Mouse (Mus musculus) ES-Bruce4 (cell line): ENCODE results near the gene Igtp.
"Not testable (repeated sequence)": the region's sequence is repeated elsewhere in the genome, so short reads cannot be mapped to it uniquely, and the experiment has no call there.

Experiments
- CTCF ChIP-seq: IDR thresholded peaks from one replicate; pipeline ENCODE4 v1.8.1; 2011; ENCODE audit warnings: low read depth, low read length
- EP300 ChIP-seq: IDR thresholded peaks from 2 replicates; pipeline ENCODE4 v1.6.1; 2011; ENCODE audit warnings: low read depth, low read length; ENCODE audit not compliant: insufficient read depth
- POLR2A ChIP-seq: IDR thresholded peaks from one replicate; pipeline ENCODE4 v1.8.1; 2011; ENCODE audit warnings: low read length; ENCODE audit not compliant: insufficient read depth

DNA sequence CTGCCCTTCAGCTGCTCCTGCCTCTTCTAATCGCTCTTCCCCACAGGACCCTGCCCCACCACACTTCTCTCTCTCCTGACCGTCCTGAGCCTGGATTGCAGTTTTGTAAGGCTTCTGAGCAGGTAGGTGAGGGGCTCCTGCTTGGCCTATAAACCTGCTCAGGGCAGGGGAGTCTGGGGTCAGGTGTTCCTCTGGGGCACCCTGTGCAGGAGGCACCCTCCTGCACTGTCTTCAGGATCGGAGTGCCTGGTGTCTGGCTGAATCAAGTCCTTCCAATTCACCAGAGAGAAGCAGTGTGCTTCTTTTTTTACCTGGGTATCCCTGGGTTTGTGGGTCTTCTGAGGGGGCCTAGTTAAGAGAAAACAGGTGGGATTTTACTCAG, 15.7 kb downstream of the Igtp start:
- TF ChIP-seq CTCF, POLR2A, EP300: not testable (repeated sequence)
